Mouse (Mus musculus) hindbrain, embryonic 11.5 days (tissue): ENCODE results near the gene Olfr704. TPM values are rescaled to one million over a fixed set of nuclear protein-coding genes. Genes with fewer than 3 reads are reported as not detected.
"Not testable (repeated sequence)": the region's sequence is repeated elsewhere in the genome, so short reads cannot be mapped to it uniquely, and the experiment has no call there.

Source experiments
- ATAC-seq: fragments of 200-750 bp; cut with Nextera tagmentation; 2 replicates; pipeline ENCODE4 v1.8.0; 2017; ENCODE audit warnings: mild to moderate bottlenecking, moderate TSS enrichment, moderate library complexity; ENCODE audit not compliant: low FRiP score
- DNase-seq: peaks from one replicate; pipeline ENCODE4 v3.0.0-alpha.2; 2015; ENCODE audit warnings: low spot score
- H3K27ac ChIP-seq: fragments of 300-500 bp; sonication (generic); 2 replicates; pipeline ENCODE4 v1.5.1; 2014; ENCODE audit warnings: mild to moderate bottlenecking, low read depth, low read length
- H3K27me3 ChIP-seq: fragments of 300-500 bp; sonication (generic); 2 replicates; pipeline ENCODE4 v1.6.1; 2014; ENCODE audit warnings: mild to moderate bottlenecking, low read length, moderate library complexity, mixed read lengths; ENCODE audit not compliant: control insufficient read depth, insufficient read depth
- H3K36me3 ChIP-seq: fragments of 300-500 bp; sonication (generic); 2 replicates; pipeline ENCODE4 v1.6.1; 2014; ENCODE audit warnings: mild to moderate bottlenecking, low read length, moderate library complexity, mixed read lengths; ENCODE audit not compliant: control insufficient read depth, insufficient read depth
- H3K4me1 ChIP-seq: fragments of 300-500 bp; sonication (generic); replicated peaks from 2 replicates; pipeline ENCODE4 v1.6.1; 2014; ENCODE audit warnings: low read length, mixed read lengths; ENCODE audit not compliant: control insufficient read depth, insufficient read depth
- H3K4me2 ChIP-seq: fragments of 300-500 bp; sonication (generic); replicated peaks from 2 replicates; pipeline ENCODE4 v1.6.1; 2014; ENCODE audit warnings: mild to moderate bottlenecking, low read depth, low read length
- H3K4me3 ChIP-seq: fragments of 300-500 bp; sonication (generic); 2 replicates; pipeline ENCODE4 v1.5.1; 2014; ENCODE audit warnings: low read depth, low read length
- H3K9ac ChIP-seq: fragments of 300-500 bp; sonication (generic); 2 replicates; pipeline ENCODE4 v1.6.1; 2014; ENCODE audit warnings: low read depth, low read length
- H3K9me3 ChIP-seq: fragments of 300-500 bp; sonication (generic); 2 replicates; pipeline ENCODE4 v1.6.1; 2016; ENCODE audit warnings: low read length; ENCODE audit not compliant: control insufficient read depth
- WGBS: fragments of 180-500 bp; shearing (Covaris S2); extraction: QIAGEN DNeasy Blood & Tissue Kit; methylation state at CpG from one replicate; pipeline ENCODE4 v1.1.7; 2014; 5-methylcytosine and 5-hydroxymethylcytosine counted together
- polyA plus RNA-seq: library from polyadenylated mRNA; unstranded; fragments of >200 nt; fragmentation: Nextera tagmentation; extraction: Ambion mirVana; gene quantifications from 2 replicates; pipeline ENCODE4 v1.2.1, GENCODE M21; 2014

The Olfr704 gene
- polyA plus RNA-seq = not detected in 2 replicates

DNA sequence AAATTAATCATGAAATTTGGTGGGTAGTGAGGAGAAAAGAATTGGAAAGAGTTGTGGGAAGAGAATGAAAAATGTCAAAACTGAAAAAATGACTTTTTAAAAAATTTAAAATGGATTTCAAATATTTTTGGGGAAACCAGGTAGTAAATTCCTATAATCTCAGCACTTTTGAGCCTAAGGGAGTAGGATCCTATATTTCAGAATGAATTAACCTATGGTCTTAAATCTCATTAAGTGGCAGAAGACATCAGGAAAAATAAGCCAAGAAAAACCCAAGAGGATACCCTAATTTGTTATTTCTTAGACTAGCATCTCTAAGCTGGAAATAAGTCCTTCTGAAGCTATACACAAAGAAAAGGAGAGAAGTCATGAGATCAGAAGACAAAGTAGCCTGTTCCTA, at the start of gene Olfr704:
TSS of gene Olfr704 (plus strand) at position 301 of the 400 bp plus-strand sequence.
- Histone ChIP-seq H3K9ac (no peak within 1 kb of the TSS), H3K4me2 (no peak within 1 kb of the TSS), H3K9me3 (no peaks in the 10 kb centered on the region), H3K27ac (no peak within 1 kb of the TSS), H3K36me3 (no peaks in the 10 kb centered on the region), H3K27me3 (no peaks in the 10 kb centered on the region), H3K4me1 (no peaks in the 10 kb centered on the region), H3K4me3 (no peak within 1 kb of the TSS)
- DNase-seq = no peak
- ATAC-seq = no peak

DNA sequence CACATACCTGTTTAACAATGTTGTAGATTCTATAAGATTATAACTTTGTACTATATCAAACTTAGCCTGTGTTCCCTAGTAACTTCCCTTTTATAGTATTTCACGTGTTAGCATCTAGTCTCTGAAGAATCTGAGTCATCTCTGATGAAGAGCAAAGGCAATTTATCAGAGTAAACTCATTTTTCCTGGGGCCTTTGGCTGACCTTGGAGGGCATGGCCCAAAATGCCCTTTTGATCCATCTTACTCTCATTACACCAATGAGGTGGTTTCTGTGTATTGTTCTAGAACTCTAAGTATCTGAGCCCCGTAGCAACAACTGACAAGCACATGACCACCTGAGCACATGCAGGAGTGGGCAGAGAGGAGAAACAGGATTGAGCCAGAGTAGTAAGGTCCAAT, 49.2 kb upstream of the Olfr704 start, which contains the start of gene Olfr701:
TSS of gene Olfr701 (plus strand) at position 301 of the 400 bp plus-strand sequence.
- ATAC-seq (no peak), DNase-seq (no peak)
- Histone ChIP-seq H3K4me2 (no peak within 1 kb of the TSS), H3K9me3 (no peaks in the 10 kb centered on the region), H3K4me3 (no peak within 1 kb of the TSS), H3K9ac (no peak within 1 kb of the TSS), H3K27me3 (no peaks in the 10 kb centered on the region), H3K4me1 (no peaks in the 10 kb centered on the region), H3K27ac (no peak within 1 kb of the TSS), H3K36me3 (no peaks in the 10 kb centered on the region)
- WGBS = 75% methylated on average over 2 of the region's 2 CpGs

DNA sequence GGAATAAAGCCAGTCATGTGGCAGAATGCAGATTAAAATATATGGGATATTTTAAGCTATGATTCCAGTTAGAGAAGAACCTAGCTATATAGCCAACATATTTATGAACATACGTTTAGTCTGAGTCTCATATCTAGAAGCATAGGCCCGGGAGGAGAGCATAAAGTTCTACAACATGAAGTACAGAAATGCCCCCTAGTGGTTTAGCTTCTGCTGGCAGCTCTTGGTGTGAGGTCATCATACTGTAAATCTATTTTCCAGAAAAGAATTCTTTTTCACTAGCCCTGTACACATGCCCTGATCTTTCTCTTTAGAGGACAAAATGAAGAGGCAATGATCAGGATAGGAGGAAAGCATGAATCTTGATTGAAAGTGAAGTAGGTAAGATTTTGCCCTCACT, 47.2 kb upstream of the Olfr704 start:
- Histone ChIP-seq H3K36me3 (no peaks in the 10 kb centered on the region), H3K27me3 (no peaks in the 10 kb centered on the region), H3K9ac (no peak overlapping the region), H3K4me3 (no peak overlapping the region), H3K27ac (no peak overlapping the region), H3K4me2 (no peak overlapping the region), H3K9me3 (no peaks in the 10 kb centered on the region), H3K4me1 (no peaks in the 10 kb centered on the region)
- peak; percentile 10 for DNase-seq
- no peak for ATAC-seq
- 72% methylated on average over 2 of the region's 2 CpGs for WGBS

DNA sequence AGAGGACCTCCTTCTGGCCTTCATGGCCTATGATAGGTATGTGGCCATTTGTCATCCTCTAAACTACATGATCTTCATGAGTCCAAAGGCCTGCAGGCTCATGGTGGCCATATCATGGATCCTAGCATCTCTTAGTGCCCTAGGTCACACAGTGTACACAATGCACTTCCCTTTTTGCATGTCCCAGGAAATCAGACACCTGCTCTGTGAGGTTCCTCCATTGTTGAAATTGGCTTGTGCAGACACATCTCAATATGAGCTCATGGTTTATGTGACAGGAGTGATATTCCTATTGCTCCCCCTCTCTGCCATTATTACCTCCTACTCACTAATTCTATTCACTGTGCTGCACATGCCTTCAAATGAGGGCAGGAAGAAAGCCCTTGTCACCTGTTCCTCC, 44.6 kb upstream of the Olfr704 start:
- Histone ChIP-seq H3K4me3 (no peak overlapping the region), H3K36me3 (no peaks in the 10 kb centered on the region), H3K27me3 (no peaks in the 10 kb centered on the region), H3K9me3 (no peaks in the 10 kb centered on the region), H3K27ac (no peak overlapping the region), H3K9ac (no peak overlapping the region), H3K4me1 (no peaks in the 10 kb centered on the region), H3K4me2 (no peak overlapping the region)
- ATAC-seq = no peak
- no peak for DNase-seq

DNA sequence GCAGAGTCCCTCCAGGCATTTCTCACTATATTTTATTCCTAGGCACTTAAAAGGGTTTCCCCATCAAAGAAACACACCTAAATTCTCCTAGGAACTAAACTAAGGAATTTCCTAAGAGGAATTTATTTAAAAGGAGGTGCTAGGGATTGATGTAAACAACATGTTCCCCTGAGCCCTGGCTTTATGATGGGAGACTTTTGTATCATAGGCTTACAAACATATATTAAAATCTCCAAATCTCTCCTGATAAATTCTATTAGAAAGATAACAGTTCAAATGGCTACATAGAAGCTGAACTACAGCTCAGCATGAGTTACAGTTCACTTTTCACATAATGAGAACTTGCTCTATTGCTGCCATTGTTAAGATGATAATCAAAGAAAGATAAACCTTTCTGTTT, 29.2 kb upstream of the Olfr704 start, which contains the start of gene Olfr702:
TSS of gene Olfr702 (minus strand) at position 101 of the 400 bp plus-strand sequence.
- Histone ChIP-seq H3K4me3 (no peak within 1 kb of the TSS), H3K4me1 (no peaks in the 10 kb centered on the region), H3K27me3 (no peaks in the 10 kb centered on the region), H3K36me3 (no peaks in the 10 kb centered on the region), H3K4me2 (no peak within 1 kb of the TSS), H3K9me3 (no peaks in the 10 kb centered on the region), H3K9ac (no peak within 1 kb of the TSS), H3K27ac (no peak within 1 kb of the TSS)
- ATAC-seq (no peak), DNase-seq (no peak)

DNA sequence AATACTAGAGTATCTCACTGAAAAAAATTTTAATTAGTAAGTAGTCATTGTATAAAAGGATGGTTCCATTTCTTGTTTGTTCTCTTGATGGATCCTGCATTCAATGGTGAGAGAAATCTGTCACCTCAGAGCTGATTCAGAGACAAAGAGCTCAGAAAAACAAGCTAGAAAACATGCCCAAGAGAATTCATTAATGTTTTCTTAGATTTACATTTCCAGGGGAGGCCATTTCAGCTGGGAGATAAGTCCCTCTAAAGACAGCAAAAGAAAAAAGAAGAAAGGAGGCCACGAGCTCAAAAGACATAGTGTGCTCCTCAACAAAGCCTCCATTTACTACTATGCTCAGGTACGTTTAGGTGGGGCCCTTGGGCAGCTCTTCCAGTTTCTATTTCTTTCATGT, 19.9 kb upstream of the Olfr704 start, which contains the start of gene Olfr703:
TSS of gene Olfr703 (plus strand) at position 301 of the 400 bp plus-strand sequence.
- no peak for DNase-seq
- no peaks in the 10 kb centered on the region for H3K4me1 ChIP-seq
- H3K27ac ChIP-seq = no peak within 1 kb of the TSS
- no peak for ATAC-seq
- no peak within 1 kb of the TSS for H3K4me3 ChIP-seq
- H3K27me3 ChIP-seq = no peaks in the 10 kb centered on the region
- no peaks in the 10 kb centered on the region for H3K36me3 ChIP-seq
- H3K4me2 ChIP-seq = no peak within 1 kb of the TSS
- no peaks in the 10 kb centered on the region for H3K9me3 ChIP-seq
- 55% methylated on average over 2 of the region's 2 CpGs for WGBS
- H3K9ac ChIP-seq = no peak within 1 kb of the TSS

DNA sequence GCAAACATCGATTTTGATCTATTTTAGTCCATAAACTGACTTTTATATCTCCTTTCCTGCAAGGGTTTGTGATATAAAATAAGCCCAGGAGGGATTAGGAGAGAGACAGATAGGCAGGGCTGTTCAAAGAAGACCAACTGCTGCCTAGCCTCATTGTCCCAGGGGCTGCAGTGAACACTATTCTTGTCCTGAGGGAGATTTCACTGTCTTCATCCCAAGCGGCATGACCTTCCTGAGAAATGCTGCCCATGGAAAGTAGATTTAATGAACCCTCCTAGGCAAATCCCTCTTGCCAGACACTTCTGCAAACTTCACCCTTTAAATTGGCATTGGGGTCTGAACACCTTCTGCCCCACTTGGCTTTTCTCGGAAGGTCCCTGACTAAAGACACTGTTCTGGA, 13.8 kb downstream of the Olfr704 start, which contains the start of gene Olfr705:
TSS of gene Olfr705 (minus strand) at position 101 of the 400 bp plus-strand sequence.
- no peaks in the 10 kb centered on the region for H3K9me3 ChIP-seq
- H3K27me3 ChIP-seq = no peaks in the 10 kb centered on the region
- DNase-seq (no peak), ATAC-seq (no peak)
- H3K36me3 ChIP-seq = no peaks in the 10 kb centered on the region
- no peak within 1 kb of the TSS for H3K27ac ChIP-seq
- no peaks in the 10 kb centered on the region for H3K4me1 ChIP-seq
- H3K4me2 ChIP-seq = no peak within 1 kb of the TSS
- H3K9ac ChIP-seq = no peak within 1 kb of the TSS
- H3K4me3 ChIP-seq = no peak within 1 kb of the TSS
- WGBS = 89% methylated on average over 3 of the region's 3 CpGs

DNA sequence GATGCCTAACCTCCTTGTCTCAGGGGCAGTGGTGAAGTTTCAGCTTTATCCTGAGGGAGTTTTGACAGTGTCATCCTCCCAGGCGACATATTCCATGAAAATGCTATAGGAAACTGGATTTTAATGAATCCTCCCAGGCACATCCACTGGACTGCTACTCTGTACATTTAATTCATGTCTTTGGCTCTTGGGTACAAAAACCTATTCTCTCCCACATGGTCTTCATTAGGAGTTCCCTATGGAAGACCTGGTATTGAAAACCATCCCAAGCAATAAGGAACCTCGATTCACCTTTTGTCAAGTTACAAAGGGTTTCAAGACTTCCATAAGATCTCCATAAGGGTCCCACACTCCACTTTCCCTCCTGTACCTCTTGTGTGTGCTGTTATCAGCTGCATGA, 25.1 kb downstream of the Olfr704 start, which contains the start of gene Olfr706:
TSS of gene Olfr706 (minus strand) at position 101 of the 400 bp plus-strand sequence.
- no peak for DNase-seq
- Histone ChIP-seq H3K27me3 (no peaks in the 10 kb centered on the region), H3K4me1 (no peaks in the 10 kb centered on the region), H3K4me2 (no peak within 1 kb of the TSS), H3K27ac (no peak within 1 kb of the TSS), H3K36me3 (no peaks in the 10 kb centered on the region), H3K4me3 (no peak within 1 kb of the TSS), H3K9me3 (no peaks in the 10 kb centered on the region), H3K9ac (no peak within 1 kb of the TSS)
- 88% methylated on average over 2 of the region's 2 CpGs for WGBS
- no peak for ATAC-seq

DNA sequence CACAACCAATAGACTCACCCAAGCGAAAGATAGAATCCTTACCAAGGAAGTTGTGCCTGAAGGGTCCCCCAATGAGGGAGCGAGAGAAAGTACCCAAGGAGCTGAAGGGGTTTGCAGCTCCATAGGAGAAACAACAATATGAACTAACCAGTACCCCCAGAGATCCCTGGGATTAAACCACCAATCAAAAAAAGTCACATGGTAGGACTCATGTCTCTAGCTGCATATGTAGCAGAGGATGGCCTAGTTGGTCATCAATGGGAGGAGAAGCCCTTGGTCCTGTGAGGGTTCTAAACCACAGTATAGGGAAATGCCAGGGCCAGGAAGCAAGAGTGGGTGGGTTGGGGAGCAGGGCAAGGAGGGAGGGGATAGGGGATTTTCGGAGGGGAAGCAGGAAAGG, 38.2 kb downstream of the Olfr704 start, which contains the start of gene Olfr707:
TSS of gene Olfr707 (minus strand) at position 101 of the 400 bp plus-strand sequence.
- WGBS = 86% methylated on average over 3 of the region's 3 CpGs
- not testable (repeated sequence) for H3K36me3 ChIP-seq, DNase-seq

More for the DNA sequence above, 38.2 kb downstream of the Olfr704 start, which contains the start of gene Olfr707:
- H3K27me3 ChIP-seq, H3K4me1 ChIP-seq, ATAC-seq, H3K4me2 ChIP-seq, H3K4me3 ChIP-seq, H3K9me3 ChIP-seq, H3K27ac ChIP-seq, H3K9ac ChIP-seq: not testable (repeated sequence)
